Mouse (Mus musculus) cerebellum, adult 2 months (tissue): ENCODE results near the gene Stk38l. TPM values are rescaled to one million over a fixed set of nuclear protein-coding genes. Genes with fewer than 3 reads are reported as not detected.

Experiments used
- DNase-seq, 2 experiments: peaks; one replicate each; pipeline ENCODE4 v3.0.0; 2021
- H3K27ac ChIP-seq: fragments of 200-500 bp; 2 replicates; pipeline ENCODE4 v1.5.1; 2012; ENCODE audit warnings: low read length, control low read depth, inconsistent platforms; ENCODE audit not compliant: insufficient read depth
- H3K27me3 ChIP-seq: fragments of 200-500 bp; 2 replicates; pipeline ENCODE4 v1.6.1; 2012; ENCODE audit warnings: inconsistent platforms, mild to moderate bottlenecking, low read length, moderate library complexity; ENCODE audit not compliant: control insufficient read depth, insufficient read depth
- H3K4me1 ChIP-seq: fragments of 200-500 bp; 2 replicates; pipeline ENCODE4 v1.6.1; 2011; ENCODE audit warnings: low read length; ENCODE audit not compliant: control insufficient read depth, insufficient read depth
- H3K4me3 ChIP-seq: fragments of 200-500 bp; replicated peaks from 2 replicates; pipeline ENCODE3; 2011; ENCODE audit warnings: mild to moderate bottlenecking, low read depth, low read length, control low read depth; ENCODE audit not compliant: insufficient read depth
- CTCF ChIP-seq: fragments of 200-500 bp; IDR thresholded peaks from 2 replicates; pipeline ENCODE4 v1.5.1; 2011; ENCODE audit warnings: low read depth, mild to moderate bottlenecking, control low read depth, low read length, moderate library complexity, borderline replicate concordance; ENCODE audit not compliant: insufficient read depth
- POLR2A ChIP-seq: fragments of 200-500 bp; IDR thresholded peaks from 2 replicates; pipeline ENCODE4 v1.6.1; 2011; ENCODE audit warnings: low read length, control low read depth, borderline replicate concordance; ENCODE audit not compliant: insufficient read depth
- WGBS: fragments of 180-500 bp; shearing (Covaris S2); methylation state at CpG from one replicate; pipeline ENCODE4 v1.1.7; 2018; 5-methylcytosine and 5-hydroxymethylcytosine counted together
- polyA plus RNA-seq: library from polyadenylated mRNA; depleted of rRNA; stranded (reverse); fragments of >200 nt; gene quantifications from 2 replicates; pipeline ENCODE4 v1.2.3, GENCODE M21; 2012

The Stk38l gene
- polyA plus RNA-seq, 1 experiment: 16.4 TPM

- Histone ChIP-seq H3K4me1 (no peaks in the 10 kb centered on the region), H3K4me3 (no peak overlapping the region), H3K27ac (no peak overlapping the region), H3K27me3 (no peaks in the 10 kb centered on the region)
- WGBS: 79% methylated on average over 5 of the region's 5 CpGs
- TF ChIP-seq CTCF: no peak
- TF ChIP-seq POLR2A: no peak
- DNase-seq: no peak
These were observed 35.9 kb upstream of the Stk38l start for GRCm38 (mm10) chr6:146688861-146689260.

- Histone ChIP-seq H3K27me3 (no peaks in the 10 kb centered on the region), H3K4me1 (no peaks in the 10 kb centered on the region), H3K27ac (no peak overlapping the region), H3K4me3 (no peak overlapping the region)
- 77% methylated on average over 5 of the region's 5 CpGs for WGBS
- no peak for DNase-seq
- TF ChIP-seq CTCF: no peak
- no peak for TF ChIP-seq POLR2A
These were observed 27.0 kb upstream of the Stk38l start for GRCm38 (mm10) chr6:146697767-146698166.

- DNase-seq: no peak
- Histone ChIP-seq H3K27ac (no peak overlapping the region), H3K27me3 (no peaks in the 10 kb centered on the region), H3K4me3 (no peak overlapping the region), H3K4me1 (no peaks in the 10 kb centered on the region)
- 88% methylated on average over 4 of the region's 4 CpGs for WGBS
- TF ChIP-seq CTCF (no peak), POLR2A (no peak)
These were observed 26.4 kb upstream of the Stk38l start for GRCm38 (mm10) chr6:146698376-146698775.

- H3K4me3 ChIP-seq: no peak overlapping the region
- H3K4me1 ChIP-seq: no peaks in the 10 kb centered on the region
- 98% methylated on average over 1 of the region's 1 CpGs for WGBS
- TF ChIP-seq POLR2A (no peak), CTCF (no peak)
- no peak for DNase-seq
- no peak overlapping the region for H3K27ac ChIP-seq
- no peaks in the 10 kb centered on the region for H3K27me3 ChIP-seq
These were observed 24.3 kb upstream of the Stk38l start for GRCm38 (mm10) chr6:146700461-146700860.

- DNase-seq: no peak
- H3K27me3 ChIP-seq: no peaks in the 10 kb centered on the region
- no peaks in the 10 kb centered on the region for H3K4me1 ChIP-seq
- WGBS: 51% methylated on average over 11 of the region's 11 CpGs
- H3K4me3 ChIP-seq: no peak overlapping the region
- no peak overlapping the region for H3K27ac ChIP-seq
- TF ChIP-seq CTCF: no peak
- no peak for TF ChIP-seq POLR2A
These were observed 22.5 kb upstream of the Stk38l start for GRCm38 (mm10) chr6:146702126-146702881.

- Histone ChIP-seq H3K4me1 (no peaks in the 10 kb centered on the region), H3K27ac (no peak overlapping the region), H3K4me3 (no peak overlapping the region), H3K27me3 (no peaks in the 10 kb centered on the region)
- DNase-seq: no peak
- TF ChIP-seq POLR2A (no peak), CTCF (no peak)
- WGBS: 72% methylated on average over 3 of the region's 3 CpGs
These were observed 21.4 kb upstream of the Stk38l start for GRCm38 (mm10) chr6:146703351-146703750.

- TF ChIP-seq CTCF: no peak
- no peak for TF ChIP-seq POLR2A
- no peak overlapping the region for H3K27ac ChIP-seq
These were observed 19.2 kb upstream of the Stk38l start for GRCm38 (mm10) chr6:146705631-146706030.

GRCm38 (mm10) chr6:146719606-146720005, 5.2 kb upstream of the Stk38l start:
- Histone ChIP-seq H3K27ac (no peak overlapping the region), H3K27me3 (no peaks in the 10 kb centered on the region), H3K4me1 (no peaks in the 10 kb centered on the region), H3K4me3 (no peak overlapping the region)
- TF ChIP-seq POLR2A (no peak), CTCF (no peak)
- no peak for DNase-seq
- 79% methylated on average over 1 of the region's 1 CpGs for WGBS

More at GRCm38 (mm10) chr6:146705631-146706030, 19.2 kb upstream of the Stk38l start:
- no peaks in the 10 kb centered on the region for H3K27me3 ChIP-seq
- DNase-seq: no peak
- no peak overlapping the region for H3K4me3 ChIP-seq
- 93% methylated on average over 1 of the region's 1 CpGs for WGBS
- H3K4me1 ChIP-seq: no peaks in the 10 kb centered on the region
